Mouse (Mus musculus): ENCODE data around the gene Slc2a4.
A peak's percentile ranks its signal among the peaks of the same experiment; 100 is the strongest.
"Not testable (repeated sequence)": the region's sequence is repeated elsewhere in the genome, so short reads cannot be mapped to it uniquely, and the experiment has no call there.

Gene Slc2a4

GRCm38 (mm10) chr11:69919661-69920265, 28.2 kb downstream of the Slc2a4 start:
- DNase-seq (ENCODE audit: low spot score) = peak; percentile 65

GRCm38 (mm10) chr11:69919053-69919452, 28.9 kb downstream of the Slc2a4 start:
- no peak for DNase-seq (ENCODE audit: low spot score)

GRCm38 (mm10) chr11:69918118-69918517, 29.9 kb downstream of the Slc2a4 start:
- DNase-seq (ENCODE audit: low spot score) = no peak

- no peak for DNase-seq (ENCODE audit: low spot score)
Measured at GRCm38 (mm10) chr11:69917379-69917948, 30.5 kb downstream of the Slc2a4 start.

GRCm38 (mm10) chr11:69916652-69917378, 31.2 kb downstream of the Slc2a4 start:
- not testable (repeated sequence) for DNase-seq (ENCODE audit: low spot score)

- DNase-seq (ENCODE audit: low spot score) = no peak
Measured at GRCm38 (mm10) chr11:69915667-69916627, 32.0 kb downstream of the Slc2a4 start.

GRCm38 (mm10) chr11:69914917-69915430, 33.0 kb downstream of the Slc2a4 start:
- DNase-seq (ENCODE audit: low spot score) = no peak

- no peak for DNase-seq (ENCODE audit: low spot score)
Measured at GRCm38 (mm10) chr11:69914372-69914764, 33.6 kb downstream of the Slc2a4 start.

- peak; percentile 89 for DNase-seq (ENCODE audit: low spot score)
Measured at GRCm38 (mm10) chr11:69913554-69914371, 34.2 kb downstream of the Slc2a4 start, which contains the start of gene Gps2. Gps2 (plus strand) TSS chr11:69913888.

- no peak for DNase-seq (ENCODE audit: low spot score)
Measured at GRCm38 (mm10) chr11:69912716-69913530, 35.1 kb downstream of the Slc2a4 start.

GRCm38 (mm10) chr11:69911701-69912100, 36.3 kb downstream of the Slc2a4 start:
- DNase-seq (ENCODE audit: low spot score) = no peak

- no peak for DNase-seq (ENCODE audit: low spot score)
Measured at GRCm38 (mm10) chr11:69910781-69911560, 37.0 kb downstream of the Slc2a4 start.

GRCm38 (mm10) chr11:69910177-69910576, 37.8 kb downstream of the Slc2a4 start:
- no peak for DNase-seq (ENCODE audit: low spot score)

- no peak for DNase-seq (ENCODE audit: low spot score)
Measured at GRCm38 (mm10) chr11:69909174-69909573, 38.8 kb downstream of the Slc2a4 start.

- DNase-seq (ENCODE audit: low spot score) = no peak
Measured at GRCm38 (mm10) chr11:69908645-69909044, 39.3 kb downstream of the Slc2a4 start.

- no peak for DNase-seq (ENCODE audit: low spot score)
Measured at GRCm38 (mm10) chr11:69904311-69904710, 43.7 kb downstream of the Slc2a4 start.

- no peak for DNase-seq (ENCODE audit: low spot score)
Measured at GRCm38 (mm10) chr11:69902972-69903371, 45.0 kb downstream of the Slc2a4 start.

- no peak for DNase-seq (ENCODE audit: low spot score)
Measured at GRCm38 (mm10) chr11:69901993-69902392, 46.0 kb downstream of the Slc2a4 start.

GRCm38 (mm10) chr11:69901406-69901846, 46.6 kb downstream of the Slc2a4 start:
- DNase-seq (ENCODE audit: low spot score) = peak; percentile 93

All from ovary, postnatal 36 days (tissue).